Mouse (Mus musculus) testis, postnatal 14 days (tissue): ENCODE results near the gene Gm13119.
"Not testable (repeated sequence)": the region's sequence is repeated elsewhere in the genome, so short reads cannot be mapped to it uniquely, and the experiment has no call there.

Experiments
- DNase-seq: peaks from one replicate; pipeline ENCODE4 v3.0.0; 2021; ENCODE audit warnings: low spot score

The Gm13119 gene

GRCm38 (mm10) chr4:144357642-144358041 lies at the start of gene Gm13119:
Gm13119 (plus strand) TSS chr4:144357942.
- not testable (repeated sequence) for DNase-seq

- DNase-seq = not testable (repeated sequence)
Measured at GRCm38 (mm10) chr4:144312666-144313460, 44.9 kb upstream of the Gm13119 start.

GRCm38 (mm10) chr4:144329949-144330348 lies 27.8 kb upstream of the Gm13119 start, which contains the start of gene Gm13128:
Gm13128 (plus strand) TSS chr4:144330249.
- not testable (repeated sequence) for DNase-seq

GRCm38 (mm10) chr4:144335856-144336255 lies 21.9 kb upstream of the Gm13119 start:
- DNase-seq = not testable (repeated sequence)

- no peak for DNase-seq
Measured at GRCm38 (mm10) chr4:144377911-144378310, 20.2 kb downstream of the Gm13119 start, which contains the start of gene Pramef20. Pramef20 (minus strand) TSS chr4:144377933.

- no peak for DNase-seq
Measured at GRCm38 (mm10) chr4:144396316-144396715, 38.6 kb downstream of the Gm13119 start.

- no peak for DNase-seq
Measured at GRCm38 (mm10) chr4:144402712-144403111, 45.0 kb downstream of the Gm13119 start.

- peak; percentile 69 for DNase-seq
Measured at GRCm38 (mm10) chr4:144404456-144405086, 46.8 kb downstream of the Gm13119 start.

- no peak for DNase-seq
Measured at GRCm38 (mm10) chr4:144406261-144406660, 48.5 kb downstream of the Gm13119 start.

GRCm38 (mm10) chr4:144408290-144408689 lies 50.5 kb downstream of the Gm13119 start, which contains the start of gene Pramef12:
Pramef12 (minus strand) TSS chr4:144408464.
- peak; percentile 61 for DNase-seq
